Mouse (Mus musculus) lung, postnatal 14 days (tissue): ENCODE measurements around the gene Slc12a6.
A peak's percentile ranks its signal among the peaks of the same experiment; 100 is the strongest.
"Not testable (repeated sequence)": the region's sequence is repeated elsewhere in the genome, so short reads cannot be mapped to it uniquely, and the experiment has no call there.

Experiments used
- DNase-seq: peaks from one replicate; pipeline ENCODE4 v3.0.0; 2021

The Slc12a6 gene

DNA sequence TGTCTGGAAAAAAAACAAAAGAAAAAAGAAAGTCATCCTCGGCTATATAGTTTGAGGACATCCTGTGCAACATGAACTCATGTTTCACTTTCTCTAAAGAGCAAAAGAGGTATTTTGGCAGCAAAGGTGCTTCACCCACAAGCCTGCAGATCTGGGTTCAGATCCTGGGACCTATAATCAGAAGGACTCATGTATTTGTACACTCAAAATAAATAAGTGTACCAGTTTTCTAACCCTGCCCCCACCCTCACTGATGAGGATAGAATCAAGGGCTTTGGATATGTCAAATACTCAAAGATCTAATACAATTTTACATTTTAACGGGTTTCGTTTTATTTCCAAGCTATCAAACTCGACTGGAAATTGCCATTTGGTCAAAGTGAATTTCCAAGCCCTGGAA lies 1.3 kb upstream of the Slc12a6 start:
- DNase-seq: no peak

DNA sequence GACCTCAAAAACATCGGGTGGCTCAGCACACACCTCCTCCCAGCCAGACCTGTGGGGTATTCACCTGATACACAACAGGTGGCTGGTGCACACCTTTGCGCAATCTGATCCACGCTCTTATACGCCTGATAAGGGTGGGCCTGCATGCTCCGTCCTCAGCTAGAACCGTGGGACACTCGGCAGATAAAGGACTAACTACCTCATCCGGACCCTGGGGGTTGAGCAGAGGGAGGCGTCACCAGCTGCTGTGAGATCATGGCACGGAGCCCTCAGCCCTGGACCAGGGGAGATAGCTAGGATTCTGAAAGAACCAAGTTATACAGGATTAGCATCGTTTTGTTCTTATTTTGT lies 592 bp downstream of the Slc12a6 start, which contains the start of gene Gm21985:
Gene Gm21985, plus strand, starts transcription at position 73 of the 351 bp plus-strand sequence.
- DNase-seq: peak; percentile 62

DNA sequence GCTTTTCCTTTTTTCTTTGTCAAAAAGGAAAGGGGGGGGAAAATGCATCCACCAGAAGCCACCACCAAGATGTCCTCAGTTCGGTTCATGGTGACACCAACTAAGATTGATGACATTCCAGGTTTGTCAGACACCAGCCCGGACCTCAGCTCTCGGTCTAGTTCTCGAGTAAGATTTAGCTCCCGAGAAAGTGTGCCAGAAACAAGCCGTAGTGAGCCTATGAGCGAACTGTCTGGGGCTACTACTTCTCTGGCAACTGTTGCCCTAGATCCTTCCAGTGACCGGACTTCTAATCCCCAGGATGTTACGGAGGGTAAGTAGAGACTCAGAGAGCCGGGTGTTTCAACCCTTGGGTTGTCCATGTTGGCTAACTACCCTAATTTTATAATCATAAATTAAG lies 1.2 kb downstream of the Slc12a6 start:
- DNase-seq: peak; percentile 9

DNA sequence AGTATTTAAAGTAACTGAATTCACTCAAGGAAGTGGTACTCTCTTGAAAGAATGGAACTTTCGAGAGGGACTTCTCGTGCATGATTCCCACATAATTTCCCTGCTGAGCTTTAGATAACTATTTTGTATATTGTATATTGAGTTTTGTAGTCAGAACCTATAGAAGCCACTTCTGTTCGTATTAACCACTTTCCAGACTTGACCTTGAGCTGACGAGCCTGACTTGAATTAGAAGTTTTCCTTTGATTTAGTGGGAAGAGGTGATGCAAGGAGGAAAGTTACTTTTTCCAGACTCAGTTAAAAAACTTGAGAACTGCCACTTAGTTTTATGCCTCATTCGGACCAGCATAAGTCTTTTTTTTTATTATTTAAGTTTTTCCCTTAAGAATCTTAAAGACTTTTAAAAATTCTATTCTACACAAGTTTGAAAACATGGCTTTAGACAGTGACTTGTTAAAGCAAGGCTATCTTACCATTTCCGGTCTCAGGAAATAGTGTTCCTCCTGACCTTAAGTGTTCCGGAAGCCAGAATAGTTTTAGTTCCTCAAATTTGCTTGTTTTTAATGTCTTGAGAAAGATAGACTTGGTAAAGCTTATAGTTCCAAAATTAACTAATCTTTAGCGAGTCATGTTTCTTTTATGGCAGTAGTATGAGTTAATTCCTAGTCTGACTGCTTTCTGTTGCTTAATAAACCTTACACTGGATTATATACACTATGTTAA lies 2.1 kb downstream of the Slc12a6 start:
- no peak for DNase-seq

DNA sequence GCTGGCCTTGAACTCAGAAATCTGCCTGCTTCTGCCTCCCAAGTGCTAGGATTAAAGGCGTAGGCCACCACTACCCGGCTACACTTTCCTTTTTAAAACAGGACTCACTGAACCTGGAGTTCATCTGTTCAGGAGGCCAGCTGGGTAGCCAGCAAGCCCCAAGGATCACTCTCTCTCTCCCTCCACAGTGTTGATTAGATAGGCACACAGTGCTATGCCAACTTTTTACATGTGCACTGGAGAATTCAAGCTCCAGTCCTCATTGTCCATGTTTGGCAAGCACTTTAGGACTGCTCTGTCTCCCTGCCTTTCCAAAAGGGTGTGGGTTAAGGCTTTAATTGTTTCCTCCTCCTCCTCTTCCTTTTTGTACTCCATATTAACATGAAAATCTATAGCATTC lies 4.4 kb downstream of the Slc12a6 start:
- DNase-seq: no peak

DNA sequence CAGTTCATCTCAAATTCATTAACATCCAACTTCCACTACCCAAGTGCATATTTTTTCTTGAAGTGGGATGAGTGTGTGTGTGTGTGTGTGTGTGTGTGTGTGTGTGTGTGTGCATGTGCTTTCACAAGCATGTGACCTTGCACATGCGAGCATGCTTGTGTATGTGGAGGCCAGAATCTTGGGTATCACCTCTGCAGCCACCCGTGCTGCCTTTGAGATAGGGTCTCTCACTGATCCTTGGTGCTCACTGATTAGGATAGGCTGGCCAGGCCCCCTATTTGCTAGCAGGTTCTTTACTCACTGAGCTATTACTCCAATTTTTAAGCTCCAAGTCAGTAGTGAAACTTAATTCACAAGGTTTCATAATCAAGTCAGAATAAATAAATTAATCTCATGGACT lies 7.3 kb downstream of the Slc12a6 start:
- no peak for DNase-seq

DNA sequence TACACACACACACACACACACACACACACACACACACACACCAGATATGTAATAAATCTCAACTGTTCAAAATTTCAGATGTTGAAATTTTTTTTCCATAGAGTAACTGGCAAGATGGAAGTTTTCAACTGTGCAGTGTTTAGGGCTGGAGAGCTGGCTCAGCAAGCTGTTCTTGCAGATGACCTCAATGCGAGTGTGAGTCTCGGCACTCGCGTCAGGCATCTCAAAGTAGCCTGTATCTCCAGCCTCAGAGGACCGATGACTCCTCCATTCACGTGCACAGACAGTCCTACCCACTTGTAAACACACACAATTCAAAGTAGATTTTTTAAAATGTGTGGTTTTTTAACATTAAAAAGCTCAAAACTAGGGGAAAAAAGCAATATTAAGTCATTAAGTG lies 7.8 kb downstream of the Slc12a6 start:
- no peak for DNase-seq

DNA sequence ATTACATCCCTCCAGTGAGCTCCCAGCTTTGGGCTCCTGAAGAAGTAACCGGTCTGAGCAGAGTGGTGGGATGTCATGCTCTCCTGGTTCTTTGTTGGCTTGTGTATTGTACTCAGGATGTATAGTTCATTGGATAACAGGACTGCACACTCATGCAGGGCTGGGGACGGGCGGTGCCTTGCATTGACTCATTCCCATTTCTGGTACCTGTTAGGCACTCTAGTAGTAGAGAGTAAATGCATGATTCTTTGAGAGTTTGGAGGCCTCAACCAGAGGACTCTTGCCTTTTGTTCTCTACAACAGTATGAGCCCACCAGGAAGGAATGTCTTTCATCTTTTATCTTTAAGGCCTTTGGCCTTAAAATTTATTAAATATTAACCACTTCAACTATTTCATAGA lies 11.2 kb downstream of the Slc12a6 start:
- DNase-seq: no peak

DNA sequence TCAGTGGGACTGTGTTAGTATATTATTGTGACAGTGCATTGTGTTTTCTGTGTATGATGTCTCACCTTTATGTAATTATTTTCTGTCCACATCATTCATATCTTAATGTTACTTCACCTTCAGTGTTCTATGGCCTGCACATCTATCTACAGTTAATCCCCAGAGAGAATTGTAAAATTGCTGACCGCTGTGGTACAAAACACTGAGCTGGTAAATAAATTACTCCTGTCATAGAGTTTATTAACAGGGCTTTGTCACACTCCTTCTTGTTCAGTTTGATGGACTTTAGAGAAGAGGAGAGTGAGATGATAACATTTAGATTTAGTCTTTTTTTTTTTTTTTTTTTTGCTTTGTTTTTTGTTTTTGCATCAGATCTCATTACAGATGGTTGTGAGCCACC lies 17.2 kb downstream of the Slc12a6 start:
- no peak for DNase-seq

DNA sequence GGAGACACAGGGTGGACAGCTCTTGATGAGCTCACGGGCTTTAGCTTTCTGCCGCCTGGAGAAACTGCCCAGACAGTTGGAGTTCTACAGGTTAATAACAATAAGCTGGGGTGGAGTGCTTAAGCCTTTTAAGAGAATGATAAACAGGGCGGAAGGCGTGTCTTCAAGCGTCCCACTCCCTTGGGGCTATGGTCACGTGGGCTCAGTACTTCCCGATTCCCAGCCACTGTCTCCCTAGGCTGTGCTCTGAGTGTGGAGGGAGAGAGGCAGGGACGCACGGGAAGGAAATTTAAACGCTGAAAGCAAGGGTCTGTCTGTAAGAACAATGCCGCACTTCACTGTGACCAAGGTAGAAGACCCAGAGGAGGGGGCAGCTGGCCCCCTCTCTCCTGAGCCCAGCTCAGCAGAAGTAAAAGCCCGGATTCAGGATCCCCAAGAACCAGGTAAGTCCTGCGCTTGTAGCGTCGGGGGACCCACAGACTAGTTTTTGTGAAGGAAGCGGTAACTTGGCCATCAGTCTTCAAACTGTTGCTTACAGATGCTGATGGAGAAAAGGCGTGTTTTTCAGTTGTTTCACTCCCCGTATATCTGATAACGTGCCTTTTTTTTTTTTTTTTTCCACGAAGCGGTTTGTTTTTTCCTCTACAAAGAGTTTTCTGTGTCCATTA lies 18.9 kb downstream of the Slc12a6 start:
- peak; percentile 67 for DNase-seq

DNA sequence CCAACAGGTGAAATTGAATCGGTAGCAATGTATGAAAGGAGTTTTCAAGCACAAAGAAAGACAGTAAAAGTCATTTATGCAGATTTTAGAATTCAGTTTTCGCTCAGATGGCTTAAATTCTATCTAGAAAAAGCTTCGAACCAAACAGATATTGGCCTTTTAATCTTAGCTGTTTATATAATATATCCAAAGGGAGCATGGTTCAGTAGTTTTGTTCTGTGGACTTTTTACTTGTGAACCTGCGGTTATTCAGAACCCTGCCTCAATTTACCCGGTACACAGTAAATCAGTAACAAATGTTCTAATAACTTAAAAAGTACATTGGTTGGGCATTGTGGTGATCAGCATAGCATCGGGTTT lies 19.4 kb downstream of the Slc12a6 start:
- no peak for DNase-seq

DNA sequence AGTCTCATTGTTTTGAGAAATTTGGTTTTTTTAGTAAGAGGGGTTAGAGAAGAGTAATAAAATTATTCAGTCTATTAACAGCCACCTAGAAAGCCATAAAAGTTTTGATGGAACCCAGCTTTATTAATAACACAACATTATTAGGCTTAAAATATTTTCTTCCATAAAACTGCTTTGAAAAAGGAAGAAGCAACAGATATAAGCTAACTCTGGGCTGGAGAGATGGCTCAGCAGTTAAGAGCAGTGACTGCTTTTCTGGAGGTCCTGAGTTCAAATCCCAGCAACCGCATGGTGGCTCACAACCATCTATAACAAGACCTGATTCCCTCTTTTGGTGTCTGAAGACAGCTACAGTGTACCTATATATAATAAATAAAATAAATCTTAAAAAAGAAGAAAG lies 20.4 kb downstream of the Slc12a6 start:
- DNase-seq: not testable (repeated sequence)

DNA sequence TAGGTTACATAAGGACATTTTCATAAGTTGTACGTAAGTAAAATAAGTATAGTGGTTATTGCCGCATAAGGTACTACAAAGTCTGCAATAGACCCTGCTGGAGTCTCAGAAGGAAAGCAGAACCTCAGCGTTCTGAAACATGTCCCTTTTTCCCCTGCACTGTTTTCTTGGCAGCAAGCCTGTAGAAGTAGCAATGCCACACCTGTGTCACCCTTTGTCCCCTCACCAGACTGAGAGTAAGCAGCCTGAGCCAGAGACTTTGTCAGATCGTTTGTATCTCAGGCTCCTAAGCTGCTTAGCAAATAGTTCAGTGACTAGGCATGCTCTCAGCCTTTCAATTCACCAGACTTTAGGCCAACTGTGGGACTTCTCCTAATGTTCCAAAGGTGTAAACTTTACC lies 21.4 kb downstream of the Slc12a6 start:
- no peak for DNase-seq

DNA sequence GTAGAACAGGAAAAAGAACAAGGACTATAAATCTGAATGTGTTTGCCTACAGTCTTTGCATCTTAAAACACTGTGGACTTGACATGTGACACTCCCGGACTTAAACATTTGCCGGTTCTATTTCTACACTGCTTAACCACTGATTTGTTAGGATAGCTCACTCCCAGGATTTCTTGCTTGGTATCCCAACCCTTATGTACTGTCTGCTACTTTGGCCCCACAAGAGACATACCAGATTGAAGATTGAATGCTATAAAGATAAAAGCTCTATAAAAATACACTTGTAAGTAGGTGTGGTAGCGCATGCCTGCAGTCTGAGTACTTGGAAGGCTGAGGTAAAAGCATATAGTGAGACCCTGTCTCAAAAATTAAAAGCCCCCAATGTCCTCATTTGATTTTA lies 23.9 kb downstream of the Slc12a6 start:
- no peak for DNase-seq

DNA sequence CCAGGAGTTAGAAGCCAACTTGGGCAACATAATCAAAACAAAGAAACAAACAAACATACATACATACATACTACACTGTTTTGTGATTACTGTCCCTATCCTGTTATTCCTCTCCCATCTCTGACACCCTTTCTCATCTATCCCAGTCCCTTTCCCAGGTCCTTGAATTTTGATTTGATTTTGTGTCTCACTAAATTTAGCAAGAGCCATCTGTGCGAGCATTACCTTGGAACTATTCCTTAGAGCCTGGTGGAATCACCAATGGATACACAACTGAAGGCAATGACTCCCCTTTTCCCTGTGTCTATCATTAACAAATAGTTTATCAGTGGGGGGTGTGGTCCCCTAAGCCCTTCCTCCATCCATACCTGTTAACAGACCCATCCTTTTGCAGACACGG lies 27.2 kb downstream of the Slc12a6 start:
- DNase-seq: no peak

DNA sequence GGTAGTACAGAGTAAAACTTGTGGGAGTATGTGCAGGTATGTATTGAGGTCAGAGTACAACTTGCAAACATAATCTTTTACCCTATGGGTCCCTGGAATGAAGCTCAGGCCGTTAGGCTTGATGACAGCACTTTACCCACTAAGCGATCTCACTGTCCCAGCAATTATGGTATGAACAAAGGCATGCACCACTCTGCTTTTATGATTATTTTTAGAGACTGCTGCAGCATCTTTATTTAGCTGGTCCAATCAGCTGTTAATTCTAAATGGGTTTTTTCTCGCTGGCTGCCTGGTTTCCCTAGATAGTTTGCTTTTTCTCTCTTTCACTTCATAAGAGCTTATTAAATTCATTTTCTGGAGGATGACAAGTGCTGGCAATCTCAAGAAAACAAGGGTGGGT lies 30.6 kb downstream of the Slc12a6 start:
- DNase-seq: no peak

DNA sequence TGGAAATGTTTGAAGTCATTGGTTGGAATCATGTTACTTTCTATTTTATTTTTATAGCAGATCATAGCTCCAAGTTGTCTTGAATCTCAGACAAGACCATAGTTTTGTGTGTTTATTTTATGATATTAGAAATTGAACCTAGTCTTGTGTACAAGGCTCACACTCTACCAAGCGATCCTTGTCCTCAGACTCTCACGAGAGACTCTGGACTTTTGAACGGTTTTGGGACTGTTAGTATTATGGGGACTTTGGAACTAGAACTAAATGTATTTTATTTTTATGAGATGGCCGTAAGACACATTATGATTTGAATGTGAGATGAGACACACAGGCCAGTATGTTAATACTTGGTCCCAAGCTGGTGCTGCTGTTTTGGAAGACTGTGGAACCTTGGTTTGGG lies 32.6 kb downstream of the Slc12a6 start:
- DNase-seq: no peak

DNA sequence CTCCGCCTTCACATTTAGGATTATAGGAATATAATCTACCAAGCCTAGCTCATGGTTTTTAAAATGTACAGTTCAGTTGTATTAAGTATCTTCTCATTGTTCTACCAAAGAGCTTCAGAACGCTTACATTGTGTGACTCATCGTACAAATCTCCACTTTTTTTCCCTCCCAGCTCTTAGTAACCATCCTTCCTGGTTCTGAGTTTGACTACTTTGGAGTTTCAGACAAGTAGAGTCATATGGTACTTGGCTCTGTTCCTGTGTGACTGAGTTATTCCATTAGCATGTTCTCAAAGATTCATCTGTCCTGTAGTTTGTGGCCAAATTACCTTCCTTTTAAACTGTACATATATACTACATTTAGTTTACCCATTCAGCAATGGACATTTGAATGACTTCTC lies 43.0 kb downstream of the Slc12a6 start:
- no peak for DNase-seq

DNA sequence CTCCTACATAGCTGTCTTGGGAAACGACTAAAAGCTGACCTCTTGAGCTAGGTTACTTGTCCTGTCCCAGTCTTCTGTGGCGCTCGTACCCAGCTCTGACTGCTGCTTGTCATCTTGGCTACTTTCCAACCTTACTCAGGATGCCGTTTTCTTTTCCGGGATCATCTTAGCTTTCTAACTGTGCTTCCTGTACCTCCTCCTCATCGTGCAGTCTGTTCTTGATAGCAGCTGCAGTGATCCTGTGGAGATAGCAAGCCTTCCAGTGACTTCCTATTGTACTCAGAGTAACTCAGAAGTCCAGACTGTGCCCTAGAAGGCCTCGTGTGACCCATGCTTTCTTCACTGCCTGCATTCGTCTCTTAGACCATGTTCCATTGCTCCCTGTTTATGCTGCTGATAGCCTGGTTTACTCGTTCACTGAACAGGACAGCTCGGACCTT lies 43.6 kb downstream of the Slc12a6 start:
- peak; percentile 3 for DNase-seq

DNA sequence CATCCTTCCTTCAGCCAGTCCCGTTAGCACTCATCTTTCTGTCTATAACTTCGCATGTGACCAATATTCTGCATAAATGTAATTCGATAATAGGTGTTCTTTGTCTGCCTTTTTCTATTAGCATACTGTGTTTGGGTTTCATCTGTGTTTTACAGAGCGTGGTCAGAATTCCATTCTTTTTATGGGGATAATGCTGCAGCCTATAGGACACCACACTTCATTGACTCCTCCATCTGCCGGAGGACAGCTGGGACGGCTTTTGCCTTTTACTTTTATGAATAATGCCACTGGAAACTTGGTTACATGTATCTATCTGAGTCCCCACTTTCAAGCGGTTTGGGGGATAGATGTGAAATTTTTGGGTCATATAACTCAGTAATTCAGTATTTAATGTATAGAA lies 50.0 kb downstream of the Slc12a6 start:
- DNase-seq: no peak

DNA sequence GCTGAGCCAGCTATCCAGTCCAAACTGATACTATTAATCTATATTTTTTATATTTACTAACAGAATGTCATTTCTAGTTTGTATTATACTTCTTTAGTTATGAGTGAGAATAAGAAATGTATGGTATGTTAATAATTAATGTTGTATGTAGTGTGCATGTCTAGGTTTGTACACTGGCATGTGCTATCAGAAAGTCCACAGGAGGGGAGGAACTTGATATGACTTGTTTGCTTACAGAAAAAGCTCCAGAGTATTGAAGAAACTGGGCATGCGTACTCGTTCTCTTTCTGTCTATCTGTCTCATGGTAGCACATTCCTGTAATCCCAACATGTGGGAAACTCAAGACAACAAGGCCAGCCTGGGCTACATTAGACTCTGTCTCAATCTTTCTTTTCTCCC lies 52.6 kb downstream of the Slc12a6 start:
- DNase-seq: no peak

DNA sequence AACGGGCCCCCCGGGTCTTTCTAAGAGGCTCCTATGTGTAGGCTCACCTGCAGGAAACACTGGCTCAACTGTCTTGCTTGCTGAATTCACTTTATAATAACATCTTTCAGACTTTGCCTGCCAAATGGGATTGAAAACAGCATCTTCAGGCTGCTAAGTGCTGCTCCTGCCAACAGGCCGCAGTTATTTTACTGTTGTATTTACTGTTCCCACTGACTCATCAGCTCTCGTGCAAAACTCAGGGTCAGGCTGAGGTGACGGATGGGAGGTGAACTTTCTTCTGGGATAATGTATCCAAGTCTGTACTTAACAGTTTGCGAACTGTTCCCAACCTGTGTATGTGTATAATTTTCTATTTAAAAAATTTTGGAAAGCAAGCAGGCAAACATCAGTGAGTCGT lies 53.3 kb downstream of the Slc12a6 start:
- no peak for DNase-seq

DNA sequence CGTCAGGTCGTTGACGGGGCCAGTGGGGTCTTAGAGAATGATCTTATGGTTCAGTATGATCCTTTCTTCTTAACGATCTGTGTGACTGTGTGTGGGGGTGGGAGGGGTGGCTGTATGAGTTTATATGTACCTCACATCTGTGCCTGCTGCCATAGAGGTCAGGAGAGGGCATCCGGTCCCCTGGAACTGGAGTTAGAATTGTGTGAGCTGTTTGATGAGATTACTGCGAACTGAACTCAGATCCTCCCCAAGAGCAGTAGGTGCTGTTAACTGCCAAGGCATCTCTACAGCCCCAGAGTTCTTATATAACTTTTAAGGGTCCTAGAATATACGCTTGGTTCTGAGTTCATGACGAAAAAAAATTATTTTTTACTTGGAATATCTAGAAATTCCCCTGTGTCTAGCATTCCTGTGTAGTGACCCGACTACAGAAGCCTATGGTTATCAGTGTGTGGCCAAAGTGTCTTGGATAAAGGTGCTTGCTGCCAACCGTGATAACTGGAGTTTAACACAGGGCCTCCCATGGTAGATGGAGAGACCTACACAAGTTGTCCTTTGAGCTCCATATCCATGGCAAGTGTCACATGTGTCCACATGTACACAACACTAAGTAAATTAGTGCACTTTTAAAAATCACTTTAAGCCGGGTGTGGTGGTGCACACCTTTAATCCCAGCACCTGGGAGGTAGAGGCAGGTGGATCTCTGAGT lies 62.6 kb downstream of the Slc12a6 start:
- DNase-seq: no peak
